Mouse (Mus musculus): Measurements from ENCODE around the gene Hes1. TPM values are rescaled to one million over a fixed set of nuclear protein-coding genes. Genes with fewer than 3 reads are reported as not detected.

The Hes1 gene
- polyA plus RNA-seq (2015; fragmentation: Nextera tagmentation; extraction: Ambion mirVana), result 7.6 and 9.4 TPM in 2 replicates

- Histone ChIP-seq H3K36me3 (ENCODE audit: control insufficient read depth, insufficient read depth, low read length) (no peaks in the 10 kb centered on the region), H3K4me3 (ENCODE audit: low read depth, low read length) (peak within 1 kb of the TSS; percentile 55), H3K4me2 (ENCODE audit: low read length) (peak within 1 kb of the TSS; percentile 95), H3K27me3 (ENCODE audit: control insufficient read depth, insufficient read depth, low read depth, low read length) (peaks cover 27% of the 10 kb centered on the region), H3K9ac (ENCODE audit: low read depth, low read length) (peak within 1 kb of the TSS; percentile 51), H3K27ac (ENCODE audit: low read length) (peak within 1 kb of the TSS; percentile 74), H3K4me1 (ENCODE audit: control insufficient read depth, insufficient read depth, low read length) (peaks cover 30% of the 10 kb centered on the region), H3K9me3 (replicated peaks; ENCODE audit: control insufficient read depth, low read length, poor library complexity, severe bottlenecking) (no peaks in the 10 kb centered on the region)
- ATAC-seq, result peak; percentile 81
- 0% methylated on average over 38 of the region's 57 CpGs for WGBS
Measured at GRCm38 (mm10) chr16:30063984-30064453, at the start of gene Hes1. Hes1 (plus strand) TSS chr16:30064384.

DNA sequence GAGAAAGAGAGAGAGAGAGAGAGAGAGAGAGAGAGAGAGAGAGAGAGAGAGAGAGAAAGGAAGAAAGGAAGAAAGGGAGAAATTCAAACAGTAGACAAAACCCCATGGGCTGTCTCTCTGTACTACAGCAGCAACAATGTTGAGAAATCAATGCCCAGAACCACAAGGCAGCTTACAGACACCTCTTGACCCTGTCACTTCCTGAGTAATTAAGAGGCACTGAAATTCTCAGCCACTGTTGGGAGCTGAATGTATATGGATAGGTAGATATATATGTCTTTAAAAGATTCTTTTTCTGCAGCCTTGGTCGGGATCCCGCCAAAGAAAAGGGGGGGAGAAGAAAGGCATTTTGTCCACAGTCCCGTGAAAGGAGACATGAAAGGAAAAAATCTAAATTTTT is 48.1 kb upstream of the Hes1 start:
- no peak overlapping the region for H3K4me3 ChIP-seq (ENCODE audit: low read depth, low read length)
- no peak overlapping the region for H3K9ac ChIP-seq (ENCODE audit: low read depth, low read length)
- 39% methylated on average over 3 of the region's 3 CpGs for WGBS
- no peak overlapping the region for H3K27ac ChIP-seq (ENCODE audit: low read length)
- no peaks in the 10 kb centered on the region for H3K36me3 ChIP-seq (ENCODE audit: control insufficient read depth, insufficient read depth, low read length)
- H3K27me3 ChIP-seq (ENCODE audit: control insufficient read depth, insufficient read depth, low read depth, low read length), result peaks cover 8% of the 10 kb centered on the region; the same call in 1 of the 2 replicates
- no peaks in the 10 kb centered on the region for H3K4me1 ChIP-seq (ENCODE audit: control insufficient read depth, insufficient read depth, low read length)
- H3K4me2 ChIP-seq (ENCODE audit: low read length), result no peak overlapping the region
- ATAC-seq, result no peak
- no peaks in the 10 kb centered on the region for H3K9me3 ChIP-seq (replicated peaks; ENCODE audit: control insufficient read depth, low read length, poor library complexity, severe bottlenecking)

DNA sequence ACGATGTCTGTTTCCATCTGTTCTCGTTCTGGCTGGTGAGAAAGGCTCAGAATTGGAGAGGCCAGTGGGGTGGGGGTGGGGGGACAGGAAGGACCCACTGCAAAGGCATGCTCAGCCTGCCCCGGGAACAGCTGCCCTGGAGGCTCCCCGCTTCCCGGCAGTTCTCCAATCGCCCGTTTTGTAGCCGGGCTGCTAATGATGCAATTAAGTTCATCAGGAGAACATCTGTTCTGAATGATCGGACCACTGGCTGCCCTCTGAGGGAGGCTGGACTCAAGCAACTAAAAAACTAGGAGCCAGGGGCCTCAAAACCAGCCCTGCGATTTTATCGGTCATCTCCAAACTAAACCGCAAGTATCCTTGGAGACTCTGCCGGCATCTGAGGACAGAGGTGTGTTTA is 44.1 kb upstream of the Hes1 start:
- Histone ChIP-seq H3K27ac (ENCODE audit: low read length) (no peak overlapping the region), H3K4me1 (ENCODE audit: control insufficient read depth, insufficient read depth, low read length) (peaks cover 8% of the 10 kb centered on the region), H3K9me3 (replicated peaks; ENCODE audit: control insufficient read depth, low read length, poor library complexity, severe bottlenecking) (no peaks in the 10 kb centered on the region), H3K9ac (ENCODE audit: low read depth, low read length) (no peak overlapping the region), H3K4me2 (ENCODE audit: low read length) (no peak overlapping the region), H3K27me3 (ENCODE audit: control insufficient read depth, insufficient read depth, low read depth, low read length) (peaks cover 13% of the 10 kb centered on the region; the same call in 1 of the 2 replicates), H3K4me3 (ENCODE audit: low read depth, low read length) (no peak overlapping the region), H3K36me3 (ENCODE audit: control insufficient read depth, insufficient read depth, low read length) (no peaks in the 10 kb centered on the region)
- 15% methylated on average over 13 of the region's 13 CpGs for WGBS
- ATAC-seq, result no peak

GRCm38 (mm10) chr16:30022352-30022751 is 41.8 kb upstream of the Hes1 start:
- no peak overlapping the region for H3K4me3 ChIP-seq (ENCODE audit: low read depth, low read length)
- no peak overlapping the region for H3K4me2 ChIP-seq (ENCODE audit: low read length)
- H3K4me1 ChIP-seq (ENCODE audit: control insufficient read depth, insufficient read depth, low read length), result peaks cover 8% of the 10 kb centered on the region
- ATAC-seq, result no peak
- no peak overlapping the region for H3K9ac ChIP-seq (ENCODE audit: low read depth, low read length)
- no peak overlapping the region for H3K27ac ChIP-seq (ENCODE audit: low read length)
- peaks cover 13% of the 10 kb centered on the region; the same call in 1 of the 2 replicates for H3K27me3 ChIP-seq (ENCODE audit: control insufficient read depth, insufficient read depth, low read depth, low read length)
- no peaks in the 10 kb centered on the region for H3K9me3 ChIP-seq (replicated peaks; ENCODE audit: control insufficient read depth, low read length, poor library complexity, severe bottlenecking)
- 56% methylated on average over 6 of the region's 6 CpGs for WGBS
- no peaks in the 10 kb centered on the region for H3K36me3 ChIP-seq (ENCODE audit: control insufficient read depth, insufficient read depth, low read length)

- H3K36me3 ChIP-seq (ENCODE audit: control insufficient read depth, insufficient read depth, low read length), result no peaks in the 10 kb centered on the region
- no peak overlapping the region for H3K4me3 ChIP-seq (ENCODE audit: low read depth, low read length)
- H3K4me1 ChIP-seq (ENCODE audit: control insufficient read depth, insufficient read depth, low read length), result peaks cover 9% of the 10 kb centered on the region
- peaks cover 13% of the 10 kb centered on the region; the same call in 1 of the 2 replicates for H3K27me3 ChIP-seq (ENCODE audit: control insufficient read depth, insufficient read depth, low read depth, low read length)
- peak overlapping the region; percentile 10; the same call in 1 of the 2 replicates for H3K4me2 ChIP-seq (ENCODE audit: low read length)
- 32% methylated on average over 16 of the region's 16 CpGs for WGBS
- H3K9me3 ChIP-seq (replicated peaks; ENCODE audit: control insufficient read depth, low read length, poor library complexity, severe bottlenecking), result no peaks in the 10 kb centered on the region
- ATAC-seq, result peak; percentile 78; the same call in 1 of the 2 replicates
- no peak overlapping the region for H3K9ac ChIP-seq (ENCODE audit: low read depth, low read length)
- no peak overlapping the region for H3K27ac ChIP-seq (ENCODE audit: low read length)
Measured at GRCm38 (mm10) chr16:30022890-30023797, 41.0 kb upstream of the Hes1 start.

DNA sequence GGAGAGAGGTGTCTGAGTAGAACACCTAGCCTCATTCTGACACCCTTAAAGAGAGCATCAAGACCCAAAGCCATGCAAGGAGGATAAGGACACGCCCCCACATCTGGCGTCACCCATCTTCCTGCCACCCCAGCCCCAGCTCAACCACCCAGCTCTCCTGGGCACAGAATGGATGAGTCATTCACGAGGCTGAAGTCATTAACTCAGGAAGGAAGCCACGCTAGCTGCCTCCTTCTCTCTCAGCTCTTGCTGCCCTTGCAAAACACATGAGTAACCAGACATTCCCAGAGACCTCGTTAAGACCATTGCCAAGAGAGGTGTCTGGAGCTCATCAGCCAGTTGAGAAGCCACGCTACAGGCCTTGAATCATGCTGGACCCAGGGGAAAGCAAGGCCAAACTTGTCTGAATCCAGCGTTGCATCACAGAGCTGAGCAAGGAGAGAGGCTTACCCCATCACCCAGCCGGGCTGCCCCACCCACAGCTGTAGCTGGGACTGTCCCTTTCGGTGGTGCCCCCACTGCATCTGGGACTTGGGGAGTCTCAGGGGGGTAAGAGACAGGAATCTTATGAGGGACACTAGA is 39.4 kb upstream of the Hes1 start:
- ATAC-seq, result no peak
- no peaks in the 10 kb centered on the region for H3K36me3 ChIP-seq (ENCODE audit: control insufficient read depth, insufficient read depth, low read length)
- 81% methylated on average over 9 of the region's 9 CpGs for WGBS
- H3K4me2 ChIP-seq (ENCODE audit: low read length), result no peak overlapping the region
- H3K27ac ChIP-seq (ENCODE audit: low read length), result no peak overlapping the region
- peaks cover 7% of the 10 kb centered on the region; the same call in 1 of the 2 replicates for H3K27me3 ChIP-seq (ENCODE audit: control insufficient read depth, insufficient read depth, low read depth, low read length)
- no peak overlapping the region for H3K9ac ChIP-seq (ENCODE audit: low read depth, low read length)
- no peaks in the 10 kb centered on the region for H3K9me3 ChIP-seq (replicated peaks; ENCODE audit: control insufficient read depth, low read length, poor library complexity, severe bottlenecking)
- H3K4me1 ChIP-seq (ENCODE audit: control insufficient read depth, insufficient read depth, low read length), result peaks cover 13% of the 10 kb centered on the region
- no peak overlapping the region for H3K4me3 ChIP-seq (ENCODE audit: low read depth, low read length)

- ATAC-seq, result no peak
Measured at GRCm38 (mm10) chr16:30028184-30028583, 36.0 kb upstream of the Hes1 start.

DNA sequence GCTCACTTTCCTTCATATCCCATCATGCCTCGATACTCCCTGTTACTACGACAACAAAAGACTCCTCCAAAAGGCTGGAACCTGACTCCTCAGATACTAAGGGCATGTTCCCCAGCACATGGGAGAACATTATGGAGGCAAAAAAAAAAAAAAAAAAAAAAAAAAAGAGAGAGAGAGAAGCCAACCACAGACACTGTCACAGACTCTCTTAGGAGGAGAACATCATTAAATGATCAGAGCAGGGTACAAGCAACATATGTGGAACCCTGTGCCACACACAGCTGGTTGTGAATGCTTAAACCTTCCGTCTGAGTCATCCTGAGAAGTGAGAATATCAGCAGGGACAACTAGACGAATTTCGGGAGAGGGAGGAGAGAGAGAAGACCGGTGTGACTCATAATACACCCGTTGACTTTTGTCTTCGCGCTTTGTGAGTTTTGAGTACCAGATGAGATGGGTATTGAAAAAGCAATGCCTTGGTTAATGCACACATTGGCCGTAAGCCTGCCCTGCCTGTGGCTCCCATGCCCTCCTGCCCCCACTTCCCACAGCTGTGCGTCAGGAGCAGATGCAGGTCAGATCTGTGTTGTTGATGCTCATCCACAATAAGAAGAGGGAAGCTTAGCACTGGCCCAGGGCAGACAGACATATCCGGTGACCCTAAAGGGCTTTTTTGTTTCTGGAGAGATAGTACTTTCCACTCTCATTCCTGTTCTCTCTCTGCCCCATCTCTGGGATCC is 34.8 kb upstream of the Hes1 start:
- 67% methylated on average over 12 of the region's 12 CpGs for WGBS
- H3K36me3 ChIP-seq (ENCODE audit: control insufficient read depth, insufficient read depth, low read length), result no peaks in the 10 kb centered on the region
- H3K4me2 ChIP-seq (ENCODE audit: low read length), result no peak overlapping the region
- H3K9me3 ChIP-seq (replicated peaks; ENCODE audit: control insufficient read depth, low read length, poor library complexity, severe bottlenecking), result no peaks in the 10 kb centered on the region
- peaks cover 5% of the 10 kb centered on the region; the same call in 1 of the 2 replicates for H3K4me1 ChIP-seq (ENCODE audit: control insufficient read depth, insufficient read depth, low read length)
- ATAC-seq, result no peak
- no peak overlapping the region for H3K4me3 ChIP-seq (ENCODE audit: low read depth, low read length)
- no peak overlapping the region for H3K9ac ChIP-seq (ENCODE audit: low read depth, low read length)
- H3K27me3 ChIP-seq (ENCODE audit: control insufficient read depth, insufficient read depth, low read depth, low read length), result no peaks in the 10 kb centered on the region; the same call in none of the 2 replicates
- no peak overlapping the region for H3K27ac ChIP-seq (ENCODE audit: low read length)

More at GRCm38 (mm10) chr16:30028184-30028583, 36.0 kb upstream of the Hes1 start:
- Histone ChIP-seq H3K36me3 (ENCODE audit: control insufficient read depth, insufficient read depth, low read length) (no peaks in the 10 kb centered on the region), H3K4me3 (ENCODE audit: low read depth, low read length) (no peak overlapping the region), H3K9ac (ENCODE audit: low read depth, low read length) (no peak overlapping the region), H3K4me1 (ENCODE audit: control insufficient read depth, insufficient read depth, low read length) (peaks cover 5% of the 10 kb centered on the region; the same call in 1 of the 2 replicates), H3K27me3 (ENCODE audit: control insufficient read depth, insufficient read depth, low read depth, low read length) (peaks cover 6% of the 10 kb centered on the region), H3K27ac (ENCODE audit: low read length) (no peak overlapping the region), H3K4me2 (ENCODE audit: low read length) (no peak overlapping the region), H3K9me3 (replicated peaks; ENCODE audit: control insufficient read depth, low read length, poor library complexity, severe bottlenecking) (no peaks in the 10 kb centered on the region)
- 17% methylated on average over 6 of the region's 6 CpGs for WGBS
